Mouse (Mus musculus) adrenal gland, postnatal 4 days (tissue): Measurements from ENCODE around the gene Dap. TPM values are rescaled to one million over a fixed set of nuclear protein-coding genes. Genes with fewer than 3 reads are reported as not detected.

Experiments
- DNase-seq, 2 experiments: peaks; one replicate each; pipeline ENCODE4 v3.0.0; 2021 to 2022; ENCODE audit warnings: low spot score in 2 of 2, mixed read lengths in 2 of 2
- total RNA-seq, 2 experiments: library from RNA; stranded (reverse); gene quantifications; 2 replicates each; pipeline ENCODE4 v1.2.3; 2021

Dap gene
- total RNA-seq, 2 experiments from 2014 or later = 83.2 to 87.9 TPM

DNA sequence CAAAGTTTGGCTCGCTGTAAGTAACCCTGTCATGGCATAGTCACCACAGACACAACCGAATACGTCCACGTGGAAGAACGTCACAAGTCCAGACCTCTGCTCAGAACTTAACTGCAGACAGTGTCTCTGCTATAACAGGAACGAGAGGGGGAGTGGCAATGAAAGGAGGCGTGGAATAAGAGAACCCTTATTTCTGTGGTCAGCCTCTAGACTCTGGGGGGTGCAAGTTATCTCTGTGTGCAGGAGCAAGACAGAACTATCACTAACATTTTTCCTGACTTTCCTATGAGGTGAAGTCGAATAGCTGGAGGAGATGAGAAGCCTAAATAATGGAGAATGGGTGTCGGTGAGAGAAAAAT is 12.4 kb downstream of the Dap start:
- no peak for DNase-seq

DNA sequence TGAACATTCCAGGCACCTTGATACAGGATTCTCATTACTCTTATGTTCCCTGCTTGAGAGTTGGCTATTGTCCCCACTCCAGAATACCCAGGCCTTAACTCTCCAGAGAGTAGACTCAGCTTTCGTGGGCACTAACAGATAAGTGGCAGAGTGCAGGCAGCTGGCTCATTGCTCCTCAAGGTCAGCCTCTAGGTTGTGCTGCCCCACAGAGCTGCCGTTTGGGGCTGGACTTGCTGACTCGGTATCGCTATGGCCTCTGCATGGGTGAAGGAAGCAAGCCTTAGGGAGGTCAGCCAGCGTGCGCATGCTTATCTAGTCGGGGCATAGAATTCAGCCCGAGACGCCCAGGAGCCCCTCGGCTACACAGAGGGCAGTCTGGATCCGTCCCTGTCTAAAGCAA is 13.3 kb downstream of the Dap start:
- peak in 1 of 2 experiments; percentile 20 for DNase-seq

DNA sequence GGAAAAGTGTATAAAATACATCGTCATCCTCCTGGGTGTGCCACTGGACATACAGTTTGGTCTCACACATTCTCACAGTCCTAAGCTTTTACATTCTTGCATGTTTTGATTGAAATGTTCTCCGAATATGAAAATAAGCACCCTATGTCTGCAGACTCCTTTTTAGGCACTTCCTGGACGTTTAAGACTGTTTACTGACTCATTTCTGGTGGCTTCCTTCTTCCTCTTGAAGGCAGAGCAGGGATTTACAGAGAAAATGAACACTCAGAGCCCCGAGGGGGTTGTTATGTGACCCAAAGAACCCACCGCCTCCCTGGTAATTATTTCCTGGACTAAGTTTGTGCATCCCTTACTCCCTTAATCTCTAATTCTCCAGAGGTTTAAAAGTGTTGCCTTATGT is 13.8 kb downstream of the Dap start:
- no peak for DNase-seq

DNA sequence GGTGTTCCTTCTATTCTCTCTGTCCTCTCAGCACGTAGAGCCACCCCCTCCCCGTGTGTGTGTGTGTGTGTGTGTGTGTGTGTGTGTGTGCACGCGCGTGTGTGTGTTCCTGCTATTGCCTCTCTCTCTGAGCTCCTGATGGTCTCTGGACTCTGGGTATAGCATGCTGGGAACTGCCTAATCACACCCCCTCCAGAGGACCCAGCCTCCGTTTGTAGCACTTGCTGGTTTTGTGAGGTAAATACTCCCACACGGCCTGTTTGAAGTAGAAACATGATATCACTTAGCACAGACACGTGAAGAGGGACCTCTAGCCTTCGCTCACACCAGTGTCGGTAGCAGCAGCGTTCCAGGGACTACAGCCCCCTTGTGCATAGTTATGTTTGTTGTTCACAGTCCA is 14.5 kb downstream of the Dap start:
- DNase-seq = no peak

DNA sequence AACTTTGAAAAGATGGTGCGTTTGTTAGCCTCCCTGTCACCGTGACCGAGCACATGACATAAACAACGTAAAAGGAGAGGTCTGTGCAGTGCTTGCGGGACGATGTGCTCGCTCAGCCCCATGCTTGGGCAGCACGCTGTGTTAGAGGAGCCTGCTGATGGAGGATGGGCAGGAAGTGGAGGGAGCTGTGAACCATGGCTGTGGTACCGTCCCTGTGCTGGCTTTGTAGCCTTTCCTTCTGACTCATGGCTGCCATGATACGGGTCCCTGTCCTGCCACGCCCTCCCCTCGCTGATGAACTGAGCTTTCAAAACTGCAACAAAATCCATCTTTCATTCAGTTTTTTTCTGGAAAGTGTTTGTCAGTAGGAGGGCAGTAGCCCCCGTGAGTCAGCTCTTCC is 15.6 kb downstream of the Dap start:
- DNase-seq = no peak

DNA sequence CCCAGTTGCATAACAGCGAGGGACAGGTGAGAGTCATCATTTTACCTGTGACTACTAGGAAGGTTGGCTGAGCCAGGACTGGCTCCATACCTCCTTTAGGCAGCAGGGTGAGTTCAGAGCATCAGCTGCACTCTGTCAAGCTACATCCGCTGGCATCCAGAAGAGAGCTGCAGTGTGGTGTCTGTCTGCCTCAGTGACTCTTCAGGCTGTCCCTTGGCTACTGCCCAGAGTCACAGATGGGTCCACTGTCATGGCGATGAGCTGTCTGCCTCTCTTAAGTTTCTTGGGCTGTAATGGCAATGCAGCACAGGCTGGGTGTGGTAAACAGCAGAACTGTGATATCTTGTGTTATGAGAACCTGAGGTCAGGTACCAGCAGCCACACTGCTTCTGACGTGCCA is 16.1 kb downstream of the Dap start:
- DNase-seq = no peak

DNA sequence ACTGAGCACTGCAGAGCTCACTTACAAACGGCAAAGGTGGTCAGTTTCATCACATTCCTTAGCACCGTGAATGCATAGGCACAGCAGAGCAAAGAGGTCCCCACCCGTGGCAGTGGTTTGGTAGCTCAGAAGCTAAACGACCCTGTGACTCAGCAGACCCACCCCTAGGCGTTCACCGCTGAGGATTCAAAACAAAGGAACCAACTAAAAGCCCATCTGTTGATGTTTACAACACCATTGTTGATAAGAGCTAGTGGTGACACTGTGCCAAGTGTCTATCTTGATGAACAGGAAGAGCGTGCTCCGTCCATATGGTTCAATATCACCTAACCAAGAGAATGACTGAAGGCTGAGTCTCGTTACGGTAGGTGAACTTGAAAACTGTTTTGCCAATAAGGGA is 19.1 kb downstream of the Dap start:
- DNase-seq = no peak

DNA sequence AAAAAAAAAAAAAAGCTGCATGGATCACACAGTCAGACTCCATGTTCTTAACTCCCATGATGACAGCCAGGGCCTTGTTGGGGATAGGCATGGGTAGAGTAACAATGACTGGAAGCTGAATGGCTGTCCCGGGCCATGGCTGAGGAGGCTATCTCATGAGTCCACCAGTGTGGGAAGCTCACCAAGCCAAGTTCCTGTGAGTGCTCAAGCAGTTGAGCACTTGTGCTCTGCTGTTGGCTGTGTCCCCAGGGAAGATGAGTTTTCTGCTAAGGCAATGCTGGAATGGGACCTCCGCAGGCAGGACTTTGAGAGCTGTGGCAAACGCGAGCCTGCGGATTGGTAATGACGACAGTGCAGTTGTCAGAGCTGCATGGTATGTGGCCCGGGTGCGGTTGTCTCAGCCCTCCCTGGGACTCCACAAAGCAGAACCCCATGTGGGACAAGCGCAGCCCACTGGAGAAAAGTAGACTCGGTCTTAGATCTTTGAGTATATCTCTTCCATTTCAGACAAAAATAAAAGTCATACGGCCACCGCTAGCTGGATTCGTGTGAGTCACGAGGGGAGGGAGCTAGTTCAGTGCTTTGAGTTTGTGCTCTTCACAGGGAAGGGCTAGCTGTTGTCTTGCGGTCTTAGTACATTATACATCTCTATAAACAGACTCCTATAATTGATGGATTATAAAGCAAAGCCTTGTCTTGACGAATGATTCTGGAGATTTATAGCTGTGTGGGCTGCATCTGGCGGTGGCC is 20.8 kb downstream of the Dap start:
- DNase-seq = no peak

DNA sequence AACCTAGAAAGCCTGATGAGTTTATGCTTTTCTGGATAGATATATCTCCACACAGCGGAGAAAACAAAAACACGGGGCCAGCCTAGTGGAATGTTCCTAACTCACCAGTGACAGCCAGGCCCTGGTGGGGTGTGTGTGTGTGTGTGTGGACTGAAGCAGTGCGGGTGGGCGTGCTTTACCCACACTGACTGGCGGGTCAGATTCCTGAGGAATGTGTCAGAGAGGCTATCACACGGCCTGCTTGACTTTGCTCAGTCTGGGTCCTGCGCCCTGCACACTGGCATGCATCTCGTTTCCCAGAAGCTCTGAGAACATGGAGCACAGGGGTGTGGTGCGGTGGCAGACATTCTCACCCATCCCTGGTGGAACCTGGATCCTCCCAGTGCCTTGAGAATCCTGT is 21.8 kb downstream of the Dap start:
- no peak for DNase-seq

DNA sequence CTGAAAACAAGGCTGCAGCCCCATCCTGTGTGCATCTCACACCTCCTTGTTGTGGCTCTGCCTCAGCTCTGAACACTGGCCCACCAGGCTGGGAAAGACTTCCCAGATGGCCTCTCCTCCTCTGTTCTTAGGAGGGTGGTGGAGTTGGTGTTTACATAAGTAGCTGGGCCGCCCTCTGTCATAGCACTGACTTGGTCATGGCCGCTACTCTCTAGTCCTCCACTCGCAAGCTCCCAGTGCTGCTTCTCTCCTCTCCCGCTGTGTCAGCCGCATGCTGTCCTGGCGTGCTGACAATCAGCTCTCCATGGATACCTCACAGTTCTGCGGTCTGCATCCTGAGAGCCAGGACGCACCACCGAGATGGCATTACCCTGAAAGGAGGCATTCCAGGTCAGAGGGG is 22.9 kb downstream of the Dap start:
- no peak for DNase-seq

DNA sequence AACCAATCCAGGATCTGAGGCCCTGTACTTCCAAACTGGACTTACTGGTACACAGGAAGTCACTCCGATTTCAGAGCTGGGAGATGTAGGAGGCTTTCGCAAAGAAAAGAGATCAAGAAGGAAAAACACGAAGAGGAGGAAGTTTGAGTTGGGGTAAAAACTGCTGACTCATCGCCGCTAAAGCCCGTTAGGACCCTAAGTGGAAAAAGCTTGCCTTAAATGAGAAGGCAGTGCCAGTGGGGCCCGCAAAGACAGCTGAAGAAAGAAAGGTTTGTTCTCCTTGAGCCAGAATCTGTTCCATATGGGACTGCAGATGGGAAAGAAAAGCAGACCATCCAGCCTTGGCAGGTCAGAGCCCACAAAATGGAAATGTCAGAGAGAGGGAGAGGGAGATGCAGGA is 24.8 kb downstream of the Dap start:
- no peak for DNase-seq

DNA sequence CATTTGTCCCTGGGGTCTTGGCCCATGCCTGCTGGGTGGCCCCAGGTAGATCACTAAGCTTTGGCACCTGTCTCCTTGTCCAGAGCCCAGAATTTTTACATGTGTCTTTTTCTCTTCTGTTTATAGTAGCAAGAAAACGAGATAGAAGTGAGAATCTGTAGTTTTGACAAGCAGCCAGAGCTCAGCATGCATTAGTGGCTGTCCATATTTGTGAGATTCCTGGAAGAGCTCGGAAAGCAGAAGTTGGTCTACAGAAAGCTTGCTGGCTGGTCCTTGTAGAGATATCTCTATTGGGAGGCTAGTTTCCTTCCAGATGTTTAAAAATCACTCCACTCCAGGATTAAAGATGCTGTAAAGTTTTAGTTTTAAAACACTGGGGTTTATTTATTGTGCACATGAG is 25.9 kb downstream of the Dap start:
- DNase-seq = no peak

DNA sequence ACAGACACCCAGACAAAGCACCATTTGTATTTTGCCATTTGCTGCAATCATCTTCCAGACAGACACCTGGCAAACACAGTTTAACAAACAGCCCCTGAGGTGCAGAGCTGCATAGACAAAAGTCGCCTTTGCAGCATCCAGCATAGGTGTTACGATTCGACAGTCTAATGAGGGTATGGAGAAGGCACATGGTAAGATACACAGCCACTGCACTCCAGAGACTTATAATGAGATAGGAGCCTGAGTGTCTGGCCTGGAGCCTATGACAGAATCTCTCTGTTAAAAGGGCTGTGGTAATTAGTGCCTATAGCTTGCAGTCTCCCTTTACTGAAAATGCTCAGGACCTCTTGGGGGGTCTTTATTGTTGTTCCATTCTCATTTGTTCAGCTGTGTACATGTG is 26.6 kb downstream of the Dap start:
- no peak for DNase-seq

DNA sequence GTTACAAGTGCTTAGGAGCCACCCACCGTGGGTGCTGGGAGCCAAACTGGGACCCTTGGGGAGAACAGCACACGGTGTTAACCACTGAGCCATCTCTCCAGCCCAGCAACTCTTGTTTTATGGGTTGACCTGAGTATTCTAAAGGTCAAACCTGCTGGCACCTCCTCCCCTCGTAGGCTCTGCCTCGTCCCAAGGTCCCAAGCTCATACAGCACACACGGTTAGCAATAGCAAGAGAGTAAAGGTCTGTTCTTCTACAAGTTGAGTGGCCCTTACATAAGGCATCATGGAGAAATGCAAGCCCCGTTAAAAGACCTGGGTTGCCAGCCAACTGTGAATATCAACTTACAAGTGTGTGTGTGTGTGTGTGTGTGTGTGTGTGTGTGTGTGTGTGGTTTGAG is 27.1 kb downstream of the Dap start:
- no peak for DNase-seq

DNA sequence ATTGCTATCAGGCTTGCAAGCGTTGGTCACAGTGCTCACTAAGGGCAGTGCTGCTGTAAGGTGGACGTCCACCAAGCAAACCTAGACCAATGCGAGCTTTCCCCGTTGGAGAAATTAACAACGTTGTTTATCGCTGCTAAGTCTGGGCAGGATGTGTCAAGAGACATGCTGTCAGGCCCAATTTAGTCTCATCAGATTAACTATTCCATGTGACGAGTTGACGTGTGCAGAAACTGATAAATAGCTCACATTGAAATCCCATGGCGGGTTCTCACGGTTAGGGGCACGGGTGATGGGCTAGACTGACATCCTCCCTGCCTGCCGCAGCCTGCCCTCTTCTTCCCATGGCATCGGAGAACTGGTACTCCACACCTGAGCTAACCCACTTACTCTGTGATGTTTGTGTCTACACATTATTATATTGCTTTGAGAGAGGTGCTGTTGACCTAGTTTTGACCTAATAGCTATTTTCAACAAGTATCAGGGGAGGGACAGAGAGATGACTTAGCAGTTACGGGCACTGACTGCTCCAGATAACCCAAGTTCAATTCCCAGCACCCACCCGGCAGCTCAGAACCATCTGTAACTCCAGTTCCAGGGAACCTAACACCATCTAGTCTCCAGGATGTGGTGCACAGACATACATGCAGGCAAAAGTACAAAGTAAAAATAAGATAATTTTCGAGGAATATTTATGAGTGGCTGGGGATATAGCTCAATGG is 28.6 kb downstream of the Dap start:
- no peak for DNase-seq

DNA sequence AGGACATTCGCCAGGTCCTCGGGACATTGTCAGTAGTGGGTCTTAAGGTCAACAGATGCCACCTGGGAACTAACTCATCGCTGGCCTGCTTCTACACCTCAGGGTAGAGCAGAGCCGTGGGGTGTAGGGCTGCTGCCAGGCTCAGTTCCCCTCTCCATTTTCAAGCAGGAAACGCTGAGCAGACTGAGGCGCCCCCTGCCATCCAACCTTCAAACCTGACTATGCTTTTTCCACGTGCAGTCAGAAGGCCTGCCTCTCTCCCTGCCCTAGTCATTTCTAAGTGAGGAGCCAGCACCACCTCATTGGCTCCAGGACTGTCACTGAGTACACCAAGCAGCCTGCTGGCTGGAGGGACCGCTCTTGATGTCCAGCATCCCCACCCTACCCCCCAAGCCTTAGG is 29.3 kb downstream of the Dap start:
- no peak for DNase-seq

DNA sequence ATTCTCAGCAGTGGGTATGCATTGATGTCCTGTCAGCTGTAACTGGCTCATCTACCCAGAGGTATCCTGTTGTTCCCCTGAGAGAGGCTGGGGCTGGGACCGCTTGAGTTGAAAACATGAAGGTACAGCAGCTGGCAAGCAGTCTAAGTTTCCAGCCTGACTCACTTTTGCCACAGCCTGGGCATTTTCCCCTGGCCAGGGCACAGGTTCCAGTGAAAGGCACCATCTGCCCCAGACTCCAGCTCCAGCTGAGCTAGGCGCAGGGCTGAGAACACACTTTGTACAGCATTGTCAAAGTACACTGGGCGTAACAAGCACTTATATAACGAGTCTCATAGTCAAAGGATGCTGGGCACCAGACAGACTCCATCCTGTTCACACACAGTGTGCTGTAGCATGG is 29.8 kb downstream of the Dap start:
- DNase-seq = no peak

DNA sequence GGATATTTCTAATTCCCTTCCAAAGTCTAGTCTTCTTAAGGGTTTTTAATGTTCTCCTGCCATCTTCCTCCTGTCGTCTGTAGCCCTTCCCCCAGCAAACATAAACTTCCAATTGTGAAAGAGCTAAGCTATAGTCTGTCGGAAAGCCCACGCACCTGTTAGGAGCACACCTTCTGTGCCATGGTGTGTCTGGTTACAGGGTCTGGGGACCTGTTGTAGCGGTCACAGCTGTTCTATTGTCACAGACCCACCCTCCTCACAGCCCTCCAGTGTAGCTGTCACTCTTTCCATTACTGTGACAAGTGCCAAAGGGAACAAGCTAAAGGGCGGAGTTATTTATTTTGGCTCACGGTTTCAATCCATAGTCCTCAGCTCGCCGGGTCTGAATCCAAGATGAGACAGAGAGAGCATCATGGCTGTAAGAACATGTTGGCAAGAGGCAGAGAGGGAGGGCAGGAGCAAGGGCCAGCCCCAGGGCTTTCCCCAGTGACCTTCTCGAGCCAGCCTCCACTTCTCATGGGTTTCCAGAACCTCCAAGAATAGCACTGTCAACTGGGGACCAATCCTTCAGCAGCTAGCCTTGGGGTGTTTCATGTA is 30.9 kb downstream of the Dap start:
- DNase-seq = no peak

DNA sequence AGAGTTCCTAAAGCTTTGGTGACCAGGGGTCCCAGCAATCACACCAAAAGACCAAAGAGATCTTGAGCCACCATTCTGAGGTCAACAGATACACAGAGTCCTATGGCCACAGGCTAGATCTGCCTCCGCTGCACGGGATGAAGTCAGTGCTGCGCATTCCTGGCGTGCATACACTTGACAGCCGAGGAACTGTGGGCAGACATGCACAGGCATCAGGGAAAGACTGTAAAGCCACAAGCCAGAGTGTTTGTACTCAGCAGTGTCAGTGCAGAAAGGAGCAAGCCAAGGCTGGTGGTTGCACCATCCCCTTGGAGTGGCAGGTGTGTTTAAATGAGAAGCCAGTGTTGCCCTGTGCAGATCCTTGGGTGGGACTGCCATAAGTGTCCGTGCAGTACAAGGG is 31.6 kb downstream of the Dap start:
- no peak for DNase-seq

DNA sequence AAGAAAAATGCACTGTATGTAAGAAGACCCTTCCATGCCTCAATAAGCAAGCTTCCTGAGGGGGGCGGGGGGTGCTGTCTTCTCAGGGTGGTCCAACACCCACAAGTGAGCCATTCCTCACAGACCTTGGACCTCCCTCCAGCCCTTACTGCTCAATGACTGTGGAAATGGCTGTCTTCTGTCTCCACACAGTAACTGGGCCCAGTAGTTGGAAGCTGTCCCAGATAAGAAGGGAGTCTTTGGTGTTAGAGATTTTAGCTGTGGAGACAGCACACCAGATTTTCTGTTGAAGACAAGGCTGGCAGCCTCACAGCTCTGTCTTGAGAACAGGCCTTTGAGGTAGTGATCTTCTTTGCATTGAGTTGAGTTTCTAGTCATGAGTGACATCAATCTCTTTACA is 33.2 kb downstream of the Dap start:
- no peak for DNase-seq

DNA sequence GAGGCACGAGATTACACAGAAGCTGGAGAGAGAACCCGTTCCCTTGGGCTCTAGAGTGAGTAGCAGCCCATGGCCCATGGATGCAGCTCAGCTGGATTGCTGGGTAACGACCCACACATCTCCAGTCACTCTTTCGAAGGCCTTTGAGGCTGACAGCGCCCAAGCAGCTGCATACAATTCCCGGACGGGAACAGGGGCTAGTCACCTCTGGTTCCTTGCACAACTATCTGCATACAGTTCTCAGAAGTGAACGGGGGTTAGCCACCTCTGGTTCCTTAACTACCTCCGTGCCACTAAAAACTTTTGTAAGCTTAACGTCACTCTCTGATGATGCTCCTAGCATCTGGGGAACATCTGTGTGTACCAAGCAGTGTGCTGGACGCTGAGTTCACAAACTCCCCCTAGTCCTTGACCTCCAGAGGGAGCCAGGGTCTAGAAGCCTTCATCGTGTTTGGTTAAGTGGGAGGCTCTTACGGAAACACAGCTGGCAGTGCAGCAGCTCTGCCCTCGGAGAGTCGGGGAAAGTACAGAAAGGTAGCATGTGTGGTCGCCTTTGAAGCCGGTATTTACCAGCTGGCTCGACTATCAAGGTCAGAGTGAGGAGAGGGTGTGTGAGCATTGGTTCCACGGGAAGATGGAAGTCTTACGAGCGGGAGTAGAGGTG is 34.0 kb downstream of the Dap start:
- DNase-seq = no peak
